20 mouse cellular contexts compared by ENCODE assay signal in genomic region chr17:78240161-78240560, GRCm38 (mm10). TPM values are rescaled to one million over a fixed set of nuclear protein-coding genes. Genes with fewer than 3 reads are reported as not detected.
DNase-seq lines count a peak whose midpoint lies in the region; ATAC-seq and TF ChIP-seq lines count a peak whose summit lies in the region.
"Had no signal": no experiment of that assay in that cellular context is flagged by ENCODE, and none has a peak within 500 bp of the region (broad histone marks: within the 10 kb centered on the region; RNA-seq: fewer than 3 reads in every experiment).

No protein-coding gene starts in this region.

- in situ Hi-C loops in CH12.LX (cut with MboI; ENCODE audit: low pct_ligation_motif_present, low pct_unique_long_range_greater_than_20kb, low sequenced_read_pairs), result no loop called here

- H3K9me3 ChIP-seq in CH12.LX (replicated peaks; ENCODE audit: low read length), result no peaks in the 10 kb centered on the region
- H3K9me3 ChIP-seq in hindbrain, embryonic 10.5 days, result no peaks in the 10 kb centered on the region
- H3K9me3 ChIP-seq: G1E had no signal

- TF ChIP-seq POLR2A in CH12.LX (IDR thresholded peaks at IDR 0.05; ENCODE audit: low read depth, low read length), result no peak

- no peak overlapping the region for H3K4me3 ChIP-seq in CH12.LX (replicated peaks in 1 of 3; ENCODE audit: low read depth in 2 of 3, low read length in 2 of 3, poor library complexity in 1 of 3)
- no peak overlapping the region for H3K4me3 ChIP-seq in hindbrain, embryonic 10.5 days

- H3K4me1 ChIP-seq in CH12.LX (ENCODE audit: control insufficient read depth in 1 of 2, insufficient read depth in 2 of 2), result peaks cover 36 to 85% of the 10 kb centered on the region in 2 experiments
- H3K4me1 ChIP-seq in hindbrain, embryonic 10.5 days (replicated peaks), result peaks cover 9% of the 10 kb centered on the region

- peak; percentile 60 for TF ChIP-seq EP300 in CH12.LX (IDR thresholded peaks at IDR 0.05; ENCODE audit: low read length)

- peak; percentile 51 for DNase-seq in CH12.LX (ENCODE audit: extremely low read depth)
- no peak for DNase-seq in thymus, postnatal 36 days
- no peak for DNase-seq in hindbrain, embryonic 10.5 days (ENCODE audit: low spot score)
- DNase-seq: adrenal gland, adult 2 months; adrenal gland, adult 8-10 months; adrenal gland, postnatal 10 days; adrenal gland, postnatal 14 days; adrenal gland, postnatal 25 days; adrenal gland, postnatal 36 days; B cell, adult 2 months; cerebellum, adult 11 months; cerebellum, adult 11-12 months; cerebellum, adult 18-20 months; cerebellum, adult 2 months; cerebellum, adult 8-10 months had no signal

- peak overlapping the region; percentile 37 for H3K9ac ChIP-seq in CH12.LX (ENCODE audit: insufficient read depth, low read depth)

- H3K79me2 ChIP-seq in CH12.LX (replicated peaks; ENCODE audit: control insufficient read depth, extremely low read depth, insufficient read depth, poor library complexity, severe bottlenecking), result peaks cover 58% of the 10 kb centered on the region

- no peaks in the 10 kb centered on the region for H3K27me3 ChIP-seq in CH12.LX (replicated peaks)
- H3K27me3 ChIP-seq in hindbrain, embryonic 10.5 days (ENCODE audit: insufficient read depth, poor library complexity, severe bottlenecking), result no peaks in the 10 kb centered on the region
- H3K27me3 ChIP-seq: Patski had no signal

- peak overlapping the region; percentile 55 for H3K4me2 ChIP-seq in CH12.LX (ENCODE audit: insufficient read depth, low read depth, poor library complexity, severe bottlenecking)

- TF ChIP-seq CTCF in CH12.LX (conservative IDR thresholded peaks at IDR 0.05 in 1 of 2, IDR thresholded peaks at IDR 0.05 in 1 of 2; ENCODE audit: low read depth in 2 of 2, low read length in 2 of 2), result no peak

- H3K36me3 ChIP-seq in CH12.LX (replicated peaks in 1 of 2; ENCODE audit: control insufficient read depth in 1 of 2, insufficient read depth in 1 of 2, low read length in 1 of 2), result peaks cover 8 to 38% of the 10 kb centered on the region in 2 experiments
- H3K36me3 ChIP-seq in hindbrain, embryonic 10.5 days, result peaks cover 23% of the 10 kb centered on the region

- ATAC-seq in CD4-positive, CD25-positive, alpha-beta regulatory T cell, adult 4 months, result peak; percentile 25
- ATAC-seq: activated CD4-positive, CD25-positive, alpha-beta regulatory T cell, adult 4 months; Patski had no signal

- dilution Hi-C loops in CH12.LX (cut with MboI; ENCODE audit: extremely low pct_ligation_motif_present, extremely low pct_unique_long_range_greater_than_20kb, low sequenced_read_pairs), result no loop called here

- TF ChIP-seq RAD21 in CH12.LX (IDR thresholded peaks at IDR 0.05; ENCODE audit: low read depth, low read length), result no peak

- WGBS in hindbrain, embryonic 10.5 days, result 93% methylated on average over 4 of the region's 4 CpGs

- H3K27ac ChIP-seq in CH12.LX (ENCODE audit: insufficient read depth, low read depth), result peak overlapping the region; percentile 95
- H3K27ac ChIP-seq in hindbrain, embryonic 10.5 days, result no peak overlapping the region

TF ChIP-seq in CH12.LX, 34 proteins besides CTCF, POLR2A, EP300 and RAD21:
- TF ChIP-seq ZKSCAN1 (IDR thresholded peaks at IDR 0.05; ENCODE audit: borderline replicate concordance, low read depth, low read length) (no peak), BHLHE40 (IDR thresholded peaks at IDR 0.05; ENCODE audit: low read depth, low read length) (peak; percentile 31; the same call in 1 of the 2 replicates), UBTF (IDR thresholded peaks at IDR 0.05; ENCODE audit: low read depth, low read length) (no peak), USF2 (conservative IDR thresholded peaks at IDR 0.05; ENCODE audit: low read depth, low read length) (no peak), IRF4 (IDR thresholded peaks at IDR 0.05; ENCODE audit: low read depth, low read length) (peak; percentile 41; the same call in 1 of the 2 replicates), POLR2AphosphoS2 (IDR thresholded peaks at IDR 0.05; ENCODE audit: low read depth, low read length) (no peak), E2F4 (IDR thresholded peaks at IDR 0.05; ENCODE audit: insufficient replicate concordance, low read depth, low read length) (no peak), ETS1 (conservative IDR thresholded peaks at IDR 0.05; ENCODE audit: low read depth, low read length) (peak; percentile 33; the same call in 1 of the 2 replicates), MAZ (IDR thresholded peaks at IDR 0.05; ENCODE audit: low read depth, low read length) (0 out of 2 replicates have a peak, but pooled peaks have one; percentile 59), JUND (conservative IDR thresholded peaks at IDR 0.05; ENCODE audit: low read depth, low read length) (0 out of 2 replicates have a peak, but pooled peaks have one; percentile 18), TCF12 (IDR thresholded peaks at IDR 0.05; ENCODE audit: low read depth, low read length) (peak; percentile 48; the same call in 1 of the 2 replicates), SIN3A (IDR thresholded peaks at IDR 0.05; ENCODE audit: low read length) (0 out of 2 replicates have a peak, but pooled peaks have one; percentile 34), MEF2A (IDR thresholded peaks at IDR 0.05; ENCODE audit: borderline replicate concordance, low read depth, low read length) (no peak), CHD2 (IDR thresholded peaks at IDR 0.05; ENCODE audit: low read length) (peak; percentile 56; the same call in 1 of the 2 replicates)

RNA-seq across cellular contexts. Expression of gene Crim1, which starts 40.1 kb away (rescaled TPM):
- polyA plus RNA-seq in CD4-positive, CD25-positive, alpha-beta regulatory T cell, adult 4 months (2017; shearing (Covaris generic)), result 1 to 10 TPM; 7.5 to 7.7 TPM
- total RNA-seq in CH12.LX (2012; rRNA removed), result 47.3 and 72.8 TPM in 2 replicates
- 14.1 and 15.2 TPM in 2 replicates for total RNA-seq in CH12.LX (2014; rRNA removed)
- 21.9 and 26.3 TPM in 2 replicates for polyA plus RNA-seq in CH12.LX (2012; ENCODE audit: insufficient read length, low read depth)
- polyA plus RNA-seq in hindbrain, embryonic 10.5 days (2016; fragmentation: Nextera tagmentation; extraction: Ambion mirVana), result 3.4 and 4.3 TPM in 2 replicates
- total RNA-seq: MEL had no signal
